Mouse (Mus musculus): ENCODE data around the gene Xxylt1.

Xxylt1 gene

GRCm38 (mm10) chr16:30928076-30928750 is 153.0 kb downstream of the Xxylt1 start:
- DNase-seq (ENCODE audit: inconsistent age in 2 of 2, low spot score in 1 of 2): no peak

GRCm38 (mm10) chr16:30925496-30925895 is 155.7 kb downstream of the Xxylt1 start:
- DNase-seq (ENCODE audit: inconsistent age in 2 of 2, low spot score in 1 of 2): no peak

GRCm38 (mm10) chr16:30923899-30924298 is 157.3 kb downstream of the Xxylt1 start:
- no peak for DNase-seq (ENCODE audit: inconsistent age in 2 of 2, low spot score in 1 of 2)

- no peak for DNase-seq (ENCODE audit: inconsistent age in 2 of 2, low spot score in 1 of 2)
Observed at GRCm38 (mm10) chr16:30922548-30922947, 158.7 kb downstream of the Xxylt1 start.

- DNase-seq (ENCODE audit: inconsistent age in 2 of 2, low spot score in 1 of 2): no peak
Observed at GRCm38 (mm10) chr16:30918866-30919265, 162.4 kb downstream of the Xxylt1 start.

GRCm38 (mm10) chr16:30916931-30917330 is 164.3 kb downstream of the Xxylt1 start:
- no peak for DNase-seq (ENCODE audit: inconsistent age in 2 of 2, low spot score in 1 of 2)

- DNase-seq (ENCODE audit: inconsistent age in 2 of 2, low spot score in 1 of 2): peak in 1 of 2 experiments; percentile 58
Observed at GRCm38 (mm10) chr16:30915611-30916220, 165.5 kb downstream of the Xxylt1 start.

Data from adrenal gland, adult (tissue).